Mouse (Mus musculus) CH12.LX (cell line): ENCODE data around the gene Rcn1.

ENCODE experiments used
- CHD2 ChIP-seq: IDR thresholded peaks from 2 replicates; pipeline ENCODE4 v1.6.1; 2011; ENCODE audit warnings: low read length, improper control_type of control experiment
- CTCF ChIP-seq, 2 experiments: IDR thresholded peaks in 1 of 2; conservative IDR thresholded peaks in 1 of 2; 2 replicates each; pipeline ENCODE4 v1.5.1; 2011 to 2012; ENCODE audit warnings: low read depth in 2 of 2, low read length in 2 of 2, improper control_type of control experiment in 1 of 2, inconsistent platforms in 1 of 2, mild to moderate bottlenecking in 1 of 2, moderate library complexity in 1 of 2
- EP300 ChIP-seq: IDR thresholded peaks from 2 replicates; pipeline ENCODE4 v1.6.1; 2011; ENCODE audit warnings: low read length, improper control_type of control experiment
- GABPA ChIP-seq: IDR thresholded peaks from 2 replicates; pipeline ENCODE4 v1.6.1; 2012; ENCODE audit warnings: low read depth, low read length, improper control_type of control experiment, inconsistent platforms; ENCODE audit not compliant: insufficient replicate concordance
- HCFC1 ChIP-seq: IDR thresholded peaks from 2 replicates; pipeline ENCODE4 v1.6.1; 2012; ENCODE audit warnings: low read depth, mild to moderate bottlenecking, inconsistent platforms, low read length, improper control_type of control experiment
- NRF1 ChIP-seq: IDR thresholded peaks from 2 replicates; pipeline ENCODE4 v1.6.1; 2014; ENCODE audit warnings: low read depth, mild to moderate bottlenecking, inconsistent platforms, low read length, improper control_type of control experiment, moderate library complexity
- POLR2A ChIP-seq: IDR thresholded peaks from 2 replicates; pipeline ENCODE4 v1.6.1; 2011; ENCODE audit warnings: low read depth, mild to moderate bottlenecking, improper control_type of control experiment, low read length
- POLR2AphosphoS2 ChIP-seq: IDR thresholded peaks from 2 replicates; pipeline ENCODE4 v1.6.1; 2011; ENCODE audit warnings: low read depth, low read length, improper control_type of control experiment
- ZKSCAN1 ChIP-seq: IDR thresholded peaks from 2 replicates; pipeline ENCODE4 v1.6.1; 2012; ENCODE audit warnings: low read depth, inconsistent platforms, low read length, improper control_type of control experiment, borderline replicate concordance
- ZMIZ1 ChIP-seq: IDR thresholded peaks from 2 replicates; pipeline ENCODE4 v1.6.1; 2012; ENCODE audit warnings: low read depth, mild to moderate bottlenecking, inconsistent platforms, low read length, improper control_type of control experiment
- ZNF384 ChIP-seq: IDR thresholded peaks from 2 replicates; pipeline ENCODE4 v1.6.1; 2012; ENCODE audit warnings: low read depth, low read length, improper control_type of control experiment, inconsistent platforms

DNA sequence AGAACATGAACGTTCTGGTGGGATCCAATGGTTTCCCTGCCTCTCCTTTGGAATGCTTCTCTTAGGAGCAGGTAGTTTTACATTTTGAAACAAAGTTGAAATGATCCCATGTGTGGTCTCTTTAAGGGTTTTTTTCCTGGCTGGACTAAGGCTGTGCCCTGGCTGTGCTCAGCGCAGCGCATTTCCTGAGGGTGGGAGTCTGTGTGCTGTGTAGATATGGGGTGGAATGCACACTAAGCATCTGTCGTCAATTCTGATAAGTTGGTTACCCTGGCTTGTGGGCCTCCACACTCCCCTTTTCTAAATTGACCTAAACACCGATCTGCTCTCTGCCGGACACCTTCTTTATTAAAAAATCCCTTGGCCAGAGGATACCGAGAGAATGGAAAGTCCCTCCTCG, 28.3 kb upstream of the Rcn1 start:
- TF ChIP-seq POLR2A (no peak), EP300 (no peak), POLR2AphosphoS2 (no peak), HCFC1 (no peak), CTCF (conservative IDR thresholded peaks at IDR 0.05 in 1 of 2, IDR thresholded peaks at IDR 0.05 in 1 of 2; ENCODE audit: low read depth in 2 of 2, low read length in 2 of 2) (no peak), ZNF384 (no peak), ZMIZ1 (no peak), ZKSCAN1 (no peak), CHD2 (no peak), GABPA (no peak), NRF1 (no peak)
